Mouse (Mus musculus) C2C12 (cell line): ENCODE measurements at regions not wholly inside any gene's neighbourhood (a gene's known extent, or its start where the extent isn't known, plus 50 kb on each side); places are given as distances from the start of the nearest gene placed in this dataset.

Experiments
- H3K27me3 ChIP-seq: one replicate; pipeline ENCODE4 v1.6.1; 2011; ENCODE audit not compliant: control insufficient read depth, insufficient read depth, insufficient read length
- H3K36me3 ChIP-seq: one replicate; pipeline ENCODE4 v1.6.1; 2011; ENCODE audit not compliant: control insufficient read depth, insufficient read depth
- H3K4me3 ChIP-seq: one replicate; pipeline ENCODE4 v1.5.1; 2011; ENCODE audit warnings: mild to moderate bottlenecking, control low read depth; ENCODE audit not compliant: poor library complexity, insufficient read depth, severe bottlenecking
- H3K79me2 ChIP-seq: one replicate; pipeline ENCODE4 v1.6.1; 2011; ENCODE audit not compliant: control insufficient read depth, insufficient read depth
- H3K79me3 ChIP-seq: one replicate; pipeline ENCODE4 v1.6.1; 2011; ENCODE audit warnings: low read depth, control low read depth
- H3ac ChIP-seq: one replicate; pipeline ENCODE3; 2011; ENCODE audit warnings: low read depth; ENCODE audit not compliant: control insufficient read depth, insufficient read length
- CEBPB ChIP-seq: IDR thresholded peaks from one replicate; pipeline ENCODE4 v1.6.1; 2011; ENCODE audit warnings: low read depth, mild to moderate bottlenecking, control low read depth, moderate library complexity
- CTCF ChIP-seq: IDR thresholded peaks from one replicate; pipeline ENCODE4 v1.5.1; 2011; ENCODE audit not compliant: control insufficient read depth, insufficient read depth, insufficient read length
- FOSL1 ChIP-seq: IDR thresholded peaks from one replicate; pipeline ENCODE4 v1.8.0; 2011; ENCODE audit warnings: mild to moderate bottlenecking, low read length; ENCODE audit not compliant: poor library complexity, insufficient read depth, severe bottlenecking
- MAX ChIP-seq: IDR thresholded peaks from one replicate; pipeline ENCODE4 v1.6.1; 2011; ENCODE audit warnings: mild to moderate bottlenecking, control low read depth
- MYOD1 ChIP-seq: IDR thresholded peaks from one replicate; pipeline ENCODE4 v1.6.1; 2011; ENCODE audit warnings: low read depth; ENCODE audit not compliant: control insufficient read depth, insufficient read length
- MYOG ChIP-seq: IDR thresholded peaks from one replicate; pipeline ENCODE4 v1.6.1; 2011; ENCODE audit not compliant: control insufficient read depth, insufficient read length; ENCODE audit errors: extremely low read depth
- USF1 ChIP-seq: IDR thresholded peaks from one replicate; pipeline ENCODE4 v1.6.1; 2011; ENCODE audit warnings: low read depth, mild to moderate bottlenecking, control low read depth, moderate library complexity

- H3ac ChIP-seq: no peak overlapping the region
- no peaks in the 10 kb centered on the region for H3K79me2 ChIP-seq
- H3K27me3 ChIP-seq: no peaks in the 10 kb centered on the region
- no peaks in the 10 kb centered on the region for H3K79me3 ChIP-seq
- TF ChIP-seq CEBPB: no peak
- no peak for TF ChIP-seq FOSL1
- no peak for TF ChIP-seq MAX
- TF ChIP-seq MYOG: no peak
- no peak for TF ChIP-seq CTCF
- TF ChIP-seq MYOD1: no peak
- no peak for TF ChIP-seq USF1
- no peak overlapping the region for H3K4me3 ChIP-seq
- H3K36me3 ChIP-seq: no peaks in the 10 kb centered on the region
Measured at GRCm38 (mm10) chr14:25151485-25151884, 307.5 kb upstream of the Zmiz1 start.

GRCm38 (mm10) chr14:25153573-25153972 is 305.4 kb upstream of the Zmiz1 start:
- Histone ChIP-seq H3ac (no peak overlapping the region), H3K4me3 (no peak overlapping the region), H3K27me3 (no peaks in the 10 kb centered on the region), H3K79me3 (no peaks in the 10 kb centered on the region), H3K36me3 (no peaks in the 10 kb centered on the region), H3K79me2 (no peaks in the 10 kb centered on the region)
- TF ChIP-seq CEBPB (no peak), MYOD1 (no peak), USF1 (no peak), MYOG (no peak), FOSL1 (no peak), MAX (no peak), CTCF (no peak)

GRCm38 (mm10) chr14:25154180-25154579 is 304.8 kb upstream of the Zmiz1 start:
- no peak for TF ChIP-seq CTCF
- TF ChIP-seq USF1: no peak
- no peak for TF ChIP-seq MAX
- no peak for TF ChIP-seq CEBPB
- no peak for TF ChIP-seq FOSL1
- TF ChIP-seq MYOG: no peak
- TF ChIP-seq MYOD1: no peak
- no peaks in the 10 kb centered on the region for H3K79me2 ChIP-seq
- no peaks in the 10 kb centered on the region for H3K36me3 ChIP-seq
- no peak overlapping the region for H3K4me3 ChIP-seq
- H3ac ChIP-seq: no peak overlapping the region
- no peaks in the 10 kb centered on the region for H3K79me3 ChIP-seq
- no peaks in the 10 kb centered on the region for H3K27me3 ChIP-seq

- Histone ChIP-seq H3K36me3 (no peaks in the 10 kb centered on the region), H3K27me3 (no peaks in the 10 kb centered on the region), H3K79me3 (no peaks in the 10 kb centered on the region), H3K79me2 (no peaks in the 10 kb centered on the region), H3ac (no peak overlapping the region), H3K4me3 (no peak overlapping the region)
- TF ChIP-seq CEBPB (no peak), MAX (no peak), CTCF (no peak), USF1 (no peak), FOSL1 (no peak), MYOD1 (no peak), MYOG (no peak)
Measured at GRCm38 (mm10) chr14:25155008-25155783, 303.8 kb upstream of the Zmiz1 start.

- no peak for TF ChIP-seq MYOD1
- TF ChIP-seq CTCF: no peak
- no peak for TF ChIP-seq CEBPB
- TF ChIP-seq MYOG: no peak
- TF ChIP-seq MAX: no peak
- no peak for TF ChIP-seq USF1
- no peak for TF ChIP-seq FOSL1
- Histone ChIP-seq H3K27me3 (no peaks in the 10 kb centered on the region), H3K4me3 (no peak overlapping the region), H3K79me3 (no peaks in the 10 kb centered on the region), H3K79me2 (no peaks in the 10 kb centered on the region), H3K36me3 (no peaks in the 10 kb centered on the region), H3ac (no peak overlapping the region)
Measured at GRCm38 (mm10) chr14:25156171-25156570, 302.8 kb upstream of the Zmiz1 start.

GRCm38 (mm10) chr14:25161684-25162321 is 297.2 kb upstream of the Zmiz1 start:
- Histone ChIP-seq H3K4me3 (no peak overlapping the region), H3ac (no peak overlapping the region), H3K79me2 (no peaks in the 10 kb centered on the region), H3K27me3 (no peaks in the 10 kb centered on the region), H3K79me3 (no peaks in the 10 kb centered on the region), H3K36me3 (no peaks in the 10 kb centered on the region)
- TF ChIP-seq CTCF (no peak), MYOG (no peak)
